Mouse (Mus musculus): ENCODE data around the gene Dnajc17. TPM values are rescaled to one million over a fixed set of nuclear protein-coding genes. Genes with fewer than 3 reads are reported as not detected.

Dnajc17 gene
- polyA plus RNA-seq, 1 experiment from 2014 or later, result 17.8 TPM

DNA sequence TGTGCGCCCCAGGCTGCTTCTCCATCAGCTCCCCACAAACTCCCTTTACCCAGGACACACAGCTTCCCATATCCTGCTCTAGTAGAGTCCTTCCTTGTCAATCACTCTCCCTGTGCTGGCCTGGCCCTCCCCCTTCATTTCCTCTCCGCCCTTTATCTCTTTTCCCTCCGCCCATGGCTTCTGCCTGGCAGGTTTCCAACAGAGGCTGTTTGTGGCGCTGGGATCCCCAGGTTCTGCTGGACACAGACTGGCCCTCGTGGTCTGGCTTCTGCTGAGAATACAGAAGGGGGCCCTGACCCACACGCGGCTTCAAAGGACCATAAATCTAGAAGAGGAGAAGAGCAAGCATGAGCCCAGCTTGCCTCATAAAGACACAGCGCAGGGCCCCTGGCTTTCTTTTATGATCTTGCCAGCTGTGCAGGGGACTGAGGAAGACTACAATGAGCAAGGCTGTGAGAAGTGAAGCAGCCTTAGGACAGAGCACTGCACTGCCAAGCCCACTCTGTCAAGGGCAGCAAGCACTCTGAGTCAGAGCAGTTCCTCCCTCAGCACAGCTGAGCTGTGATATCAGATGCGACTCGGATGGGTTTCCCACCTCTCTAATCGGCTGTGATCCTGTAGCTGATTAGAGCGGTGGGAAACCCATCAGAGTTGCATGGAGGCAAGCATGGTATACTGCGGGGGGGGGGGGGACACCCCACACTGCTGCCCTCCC is 35.6 kb downstream of the Dnajc17 start:
- Histone ChIP-seq H3K36me3 (ENCODE audit: control insufficient read depth, insufficient read depth, low read length) (0 out of 2 replicates have a peak, but pooled peaks cover 4% of the 10 kb centered on the region), H3K4me3 (ENCODE audit: low read depth, low read length) (no peak overlapping the region), H3K4me2 (ENCODE audit: low read length) (peak overlapping the region; percentile 38), H3K27ac (ENCODE audit: low read depth) (peak overlapping the region; percentile 30; the same call in 1 of the 2 replicates), H3K9me3 (ENCODE audit: control insufficient read depth, low read length) (no peaks in the 10 kb centered on the region), H3K9ac (ENCODE audit: low read length) (no peak overlapping the region; the same call in 1 of the 2 replicates), H3K27me3 (replicated peaks; ENCODE audit: control insufficient read depth, insufficient read depth, low read length) (no peaks in the 10 kb centered on the region), H3K4me1 (replicated peaks; ENCODE audit: control insufficient read depth, insufficient read depth, low read length) (peaks cover 13% of the 10 kb centered on the region)
- peak; percentile 53 for ATAC-seq (replicated peaks; ENCODE audit: low FRiP score, low TSS enrichment, low read depth)
- 11% methylated on average over 13 of the region's 13 CpGs for WGBS
- DNase-seq (ENCODE audit: low spot score), result peak; percentile 76

DNA sequence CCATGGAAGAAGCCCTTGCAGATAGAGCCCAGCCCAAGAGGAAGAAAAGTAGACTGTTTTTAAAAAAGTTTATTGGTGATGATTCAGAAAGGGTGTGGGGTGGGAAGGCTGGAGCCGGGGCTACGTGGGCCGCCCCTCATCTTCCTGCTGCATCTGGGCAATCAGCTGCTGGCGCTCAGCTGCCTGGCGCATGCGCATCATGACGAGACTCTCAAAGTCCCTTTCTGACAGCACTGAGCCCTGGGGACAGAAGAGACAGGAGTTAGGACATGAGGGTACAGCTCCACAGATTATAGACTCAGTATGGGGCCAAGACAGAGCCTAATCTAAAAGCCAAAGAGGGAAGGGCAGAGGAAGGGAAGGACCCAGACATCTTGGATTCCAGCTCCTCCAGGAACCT is 36.1 kb downstream of the Dnajc17 start:
- Histone ChIP-seq H3K4me3 (ENCODE audit: low read depth, low read length) (no peak overlapping the region), H3K4me2 (ENCODE audit: low read length) (no peak overlapping the region), H3K9ac (ENCODE audit: low read length) (no peak overlapping the region; the same call in 1 of the 2 replicates), H3K36me3 (ENCODE audit: control insufficient read depth, insufficient read depth, low read length) (0 out of 2 replicates have a peak, but pooled peaks cover 4% of the 10 kb centered on the region), H3K4me1 (replicated peaks; ENCODE audit: control insufficient read depth, insufficient read depth, low read length) (peaks cover 13% of the 10 kb centered on the region), H3K9me3 (ENCODE audit: control insufficient read depth, low read length) (no peaks in the 10 kb centered on the region), H3K27ac (ENCODE audit: low read depth) (0 out of 2 replicates have a peak overlapping the region, but pooled peaks have one; percentile 30), H3K27me3 (replicated peaks; ENCODE audit: control insufficient read depth, insufficient read depth, low read length) (no peaks in the 10 kb centered on the region)
- 83% methylated on average over 7 of the region's 7 CpGs for WGBS
- ATAC-seq (replicated peaks; ENCODE audit: low FRiP score, low TSS enrichment, low read depth), result no peak
- no peak for DNase-seq (ENCODE audit: low spot score)

DNA sequence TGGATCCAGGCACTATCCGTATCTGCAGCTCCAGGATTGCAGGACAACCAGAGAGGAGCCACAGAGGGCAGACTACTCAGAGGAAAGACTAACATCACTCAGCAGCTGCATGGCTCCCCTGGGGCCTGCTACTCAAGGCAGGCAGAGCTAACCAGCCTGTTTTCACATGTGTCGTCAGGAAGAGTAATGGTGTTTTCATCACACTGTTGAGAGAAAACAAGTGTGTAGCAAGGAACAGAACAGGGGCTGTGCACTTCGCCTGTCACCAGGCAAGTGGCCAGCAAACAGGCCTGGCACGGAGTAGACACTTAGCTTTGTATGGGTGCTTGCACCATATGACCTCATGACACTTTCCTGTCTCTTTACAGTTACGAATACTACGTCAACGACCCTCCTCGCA is 37.0 kb downstream of the Dnajc17 start:
- Histone ChIP-seq H3K27ac (ENCODE audit: low read depth) (no peak overlapping the region), H3K4me2 (ENCODE audit: low read length) (no peak overlapping the region), H3K4me3 (ENCODE audit: low read depth, low read length) (no peak overlapping the region), H3K27me3 (replicated peaks; ENCODE audit: control insufficient read depth, insufficient read depth, low read length) (0 out of 2 replicates have a peak, but pooled peaks cover 3% of the 10 kb centered on the region), H3K9me3 (ENCODE audit: control insufficient read depth, low read length) (no peaks in the 10 kb centered on the region), H3K36me3 (ENCODE audit: control insufficient read depth, insufficient read depth, low read length) (0 out of 2 replicates have a peak, but pooled peaks cover 3% of the 10 kb centered on the region), H3K4me1 (replicated peaks; ENCODE audit: control insufficient read depth, insufficient read depth, low read length) (peaks cover 17% of the 10 kb centered on the region), H3K9ac (ENCODE audit: low read length) (no peak overlapping the region)
- WGBS, result 57% methylated on average over 8 of the region's 8 CpGs
- no peak for ATAC-seq (replicated peaks; ENCODE audit: low FRiP score, low TSS enrichment, low read depth)
- no peak for DNase-seq (ENCODE audit: low spot score)

DNA sequence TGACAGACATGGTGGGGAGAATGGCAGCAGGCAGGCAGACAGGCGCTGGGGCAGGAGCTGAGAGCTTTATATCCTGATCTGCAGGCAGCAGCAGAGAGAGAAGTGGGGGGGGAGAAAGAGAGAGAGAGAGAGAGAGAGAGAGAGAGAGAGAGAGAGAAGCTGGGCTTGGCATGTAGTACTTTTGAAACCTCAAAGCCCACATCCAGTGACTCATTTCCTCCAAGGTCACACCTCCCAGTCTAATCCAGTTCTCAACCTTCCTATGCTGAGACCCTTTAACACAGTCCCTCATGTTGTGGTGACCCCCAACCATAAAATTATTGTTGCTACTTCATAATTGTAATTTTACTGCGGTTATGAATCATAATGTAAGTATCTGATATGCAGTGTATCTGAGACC is 38.3 kb downstream of the Dnajc17 start:
- H3K36me3 ChIP-seq (ENCODE audit: control insufficient read depth, insufficient read depth, low read length), result no peaks in the 10 kb centered on the region
- no peak overlapping the region for H3K27ac ChIP-seq (ENCODE audit: low read depth)
- H3K27me3 ChIP-seq (replicated peaks; ENCODE audit: control insufficient read depth, insufficient read depth, low read length), result peaks cover 13% of the 10 kb centered on the region; the same call in 1 of the 2 replicates
- ATAC-seq (replicated peaks; ENCODE audit: low FRiP score, low TSS enrichment, low read depth), result no peak
- no peak overlapping the region for H3K4me3 ChIP-seq (ENCODE audit: low read depth, low read length)
- H3K9ac ChIP-seq (ENCODE audit: low read length), result no peak overlapping the region
- no peak for DNase-seq (ENCODE audit: low spot score)
- 90% methylated on average over 2 of the region's 2 CpGs for WGBS
- H3K4me2 ChIP-seq (ENCODE audit: low read length), result no peak overlapping the region
- no peaks in the 10 kb centered on the region for H3K9me3 ChIP-seq (ENCODE audit: control insufficient read depth, low read length)
- H3K4me1 ChIP-seq (replicated peaks; ENCODE audit: control insufficient read depth, insufficient read depth, low read length), result peaks cover 18% of the 10 kb centered on the region

DNA sequence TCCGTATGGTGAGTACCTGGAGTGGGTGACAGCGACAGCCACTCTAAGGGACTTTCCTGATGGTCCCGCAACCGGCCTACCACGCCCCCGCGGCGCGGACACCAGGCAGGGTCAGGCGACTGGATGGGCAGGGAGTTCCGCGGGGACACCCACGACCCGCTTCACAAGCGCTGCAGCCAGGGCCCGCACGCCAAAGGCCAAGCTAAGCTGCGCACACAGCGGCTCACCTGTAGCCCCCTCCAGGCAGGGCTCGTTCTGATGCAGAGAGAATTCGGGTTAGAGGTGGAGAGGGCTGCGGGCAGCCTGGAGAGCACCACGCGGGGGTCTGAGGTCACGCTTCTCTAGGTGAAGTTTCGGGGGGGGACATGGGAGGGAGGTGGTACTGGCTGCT is 40.7 kb downstream of the Dnajc17 start:
- DNase-seq (ENCODE audit: low spot score), result no peak
- Histone ChIP-seq H3K4me3 (ENCODE audit: low read depth, low read length) (peak overlapping the region; percentile 56), H3K4me1 (replicated peaks; ENCODE audit: control insufficient read depth, insufficient read depth, low read length) (peaks cover 8% of the 10 kb centered on the region), H3K9ac (ENCODE audit: low read length) (peak overlapping the region; percentile 27), H3K36me3 (ENCODE audit: control insufficient read depth, insufficient read depth, low read length) (no peaks in the 10 kb centered on the region), H3K4me2 (ENCODE audit: low read length) (peak overlapping the region; percentile 99), H3K27ac (ENCODE audit: low read depth) (no peak overlapping the region), H3K27me3 (replicated peaks; ENCODE audit: control insufficient read depth, insufficient read depth, low read length) (peaks cover 13% of the 10 kb centered on the region), H3K9me3 (ENCODE audit: control insufficient read depth, low read length) (no peaks in the 10 kb centered on the region)
- WGBS, result 4% methylated on average over 26 of the region's 26 CpGs
- peak; percentile 12; the same call in 1 of the 2 replicates for ATAC-seq (replicated peaks; ENCODE audit: low FRiP score, low TSS enrichment, low read depth)

DNA sequence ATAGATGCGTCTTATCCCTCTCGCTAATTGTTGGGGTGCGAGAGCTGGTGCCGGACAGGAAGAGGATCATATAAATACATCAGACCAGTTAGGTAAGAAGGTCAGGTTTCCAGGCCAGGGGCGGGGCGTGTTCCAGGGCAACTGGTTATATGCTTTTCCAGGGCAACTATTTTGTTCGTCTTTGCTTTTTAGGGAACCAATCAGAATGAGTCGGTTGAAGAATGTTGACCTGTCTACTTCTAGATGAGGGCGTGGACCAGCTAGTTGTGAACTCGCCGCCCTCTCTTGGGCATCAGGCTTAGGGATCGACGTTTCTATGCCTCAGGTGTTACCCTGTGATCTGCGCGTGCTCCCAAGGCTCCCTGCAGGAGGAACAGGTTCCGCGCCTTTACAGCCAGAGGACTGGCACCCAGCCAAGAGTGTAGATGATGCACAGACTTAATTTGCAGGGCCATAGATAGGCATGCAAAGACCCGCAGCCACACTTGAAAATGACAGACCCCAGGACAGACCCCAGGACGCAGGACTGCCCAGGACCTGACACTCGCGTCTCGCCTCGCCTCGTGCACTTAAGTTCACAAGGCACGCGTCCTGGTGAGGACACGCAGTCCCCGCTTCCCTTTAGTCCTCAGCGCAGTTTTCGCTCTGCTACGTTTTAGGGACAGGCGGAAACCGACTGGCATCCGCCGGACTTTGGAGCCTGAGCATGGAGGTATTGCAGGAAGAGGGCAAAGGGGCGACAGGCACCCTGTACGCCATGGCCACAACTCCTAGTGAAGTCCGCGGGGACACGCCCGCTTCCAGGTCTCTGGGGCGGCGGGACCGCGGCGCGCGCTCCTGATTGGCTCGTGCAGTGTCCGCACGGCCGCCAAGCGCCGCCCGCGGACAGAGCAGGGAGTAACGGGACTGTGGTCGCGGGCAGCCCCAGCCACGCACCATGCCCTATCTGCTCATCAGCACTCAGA is 41.4 kb downstream of the Dnajc17 start, which contains the start of gene Gchfr:
Gene Gchfr, plus strand, starts transcription at position 873 of the 965 bp plus-strand sequence.
- DNase-seq (ENCODE audit: low spot score) (peak; percentile 88), ATAC-seq (replicated peaks; ENCODE audit: low FRiP score, low TSS enrichment, low read depth) (peak; percentile 85)
- Histone ChIP-seq H3K27me3 (replicated peaks; ENCODE audit: control insufficient read depth, insufficient read depth, low read length) (peaks cover 13% of the 10 kb centered on the region), H3K36me3 (ENCODE audit: control insufficient read depth, insufficient read depth, low read length) (no peaks in the 10 kb centered on the region), H3K9me3 (ENCODE audit: control insufficient read depth, low read length) (no peaks in the 10 kb centered on the region), H3K4me2 (ENCODE audit: low read length) (peak within 1 kb of the TSS; percentile 99), H3K9ac (ENCODE audit: low read length) (peak within 1 kb of the TSS; percentile 27), H3K27ac (ENCODE audit: low read depth) (no peak within 1 kb of the TSS), H3K4me1 (replicated peaks; ENCODE audit: control insufficient read depth, insufficient read depth, low read length) (peaks cover 5% of the 10 kb centered on the region; the same call in 1 of the 2 replicates), H3K4me3 (ENCODE audit: low read depth, low read length) (peak within 1 kb of the TSS; percentile 56)
- under 1% methylated on average over 52 of the region's 60 CpGs for WGBS

DNA sequence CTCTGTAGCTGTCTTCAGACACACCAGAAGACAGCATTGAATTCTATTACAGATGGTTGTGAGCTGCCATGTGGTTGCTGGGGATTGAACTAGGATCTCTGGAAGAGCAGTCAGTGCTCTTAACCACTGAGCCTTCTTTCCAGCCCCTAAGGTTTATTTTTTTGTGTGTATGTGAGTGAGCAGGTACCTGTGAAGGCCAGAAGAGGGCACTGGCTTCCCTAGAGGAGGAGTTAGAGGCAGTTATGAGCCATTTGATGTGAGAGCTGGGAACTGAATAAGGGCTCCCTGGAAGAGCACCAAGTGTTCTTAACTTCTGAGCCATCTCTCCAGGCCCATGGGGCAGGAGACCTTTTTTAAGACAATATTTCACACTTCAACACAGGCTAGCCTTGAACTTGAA is 43.2 kb downstream of the Dnajc17 start:
- Histone ChIP-seq H3K27me3 (replicated peaks; ENCODE audit: control insufficient read depth, insufficient read depth, low read length) (peaks cover 13% of the 10 kb centered on the region), H3K9ac (ENCODE audit: low read length) (no peak overlapping the region), H3K4me1 (replicated peaks; ENCODE audit: control insufficient read depth, insufficient read depth, low read length) (peaks cover 5% of the 10 kb centered on the region; the same call in 1 of the 2 replicates), H3K36me3 (ENCODE audit: control insufficient read depth, insufficient read depth, low read length) (no peaks in the 10 kb centered on the region), H3K27ac (ENCODE audit: low read depth) (no peak overlapping the region), H3K4me2 (ENCODE audit: low read length) (no peak overlapping the region), H3K9me3 (ENCODE audit: control insufficient read depth, low read length) (no peaks in the 10 kb centered on the region), H3K4me3 (ENCODE audit: low read depth, low read length) (no peak overlapping the region)
- ATAC-seq (replicated peaks; ENCODE audit: low FRiP score, low TSS enrichment, low read depth) (no peak), DNase-seq (ENCODE audit: low spot score) (no peak)

DNA sequence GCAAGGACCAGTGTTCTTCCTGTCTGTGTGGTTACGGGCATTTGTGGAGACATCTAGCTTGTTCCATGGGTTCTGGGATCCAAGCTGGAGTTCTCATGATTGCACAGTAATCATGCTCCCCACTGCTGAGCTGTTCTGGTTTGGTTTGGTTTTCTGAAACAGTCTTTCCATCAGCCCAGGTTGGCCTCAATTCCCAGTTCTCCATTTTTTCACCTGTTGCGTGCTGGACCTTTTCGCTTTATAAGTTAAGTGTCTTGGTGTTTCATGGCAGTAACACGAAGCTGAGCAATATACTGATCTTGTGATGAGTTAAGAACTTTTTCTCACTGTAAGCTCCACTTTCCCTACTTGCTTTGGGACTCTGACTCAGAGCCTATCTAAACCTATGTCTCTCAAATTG is 44.6 kb downstream of the Dnajc17 start:
- 82% methylated on average over 4 of the region's 4 CpGs for WGBS
- ATAC-seq (replicated peaks; ENCODE audit: low FRiP score, low TSS enrichment, low read depth), result no peak
- Histone ChIP-seq H3K9ac (ENCODE audit: low read length) (no peak overlapping the region), H3K36me3 (ENCODE audit: control insufficient read depth, insufficient read depth, low read length) (no peaks in the 10 kb centered on the region), H3K4me3 (ENCODE audit: low read depth, low read length) (no peak overlapping the region), H3K27me3 (replicated peaks; ENCODE audit: control insufficient read depth, insufficient read depth, low read length) (peaks cover 13% of the 10 kb centered on the region), H3K4me1 (replicated peaks; ENCODE audit: control insufficient read depth, insufficient read depth, low read length) (peaks cover 5% of the 10 kb centered on the region; the same call in 1 of the 2 replicates), H3K4me2 (ENCODE audit: low read length) (no peak overlapping the region), H3K9me3 (ENCODE audit: control insufficient read depth, low read length) (no peaks in the 10 kb centered on the region), H3K27ac (ENCODE audit: low read depth) (no peak overlapping the region)
- no peak for DNase-seq (ENCODE audit: low spot score)

Data from intestine, embryonic 14.5 days (tissue).